Mouse (Mus musculus) liver, adult 2 months (tissue): ENCODE results near the gene Mea1.

Source experiments
- CTCF ChIP-seq: fragments of 200-500 bp; IDR thresholded peaks from 2 replicates; pipeline ENCODE4 v1.5.1; 2011; ENCODE audit warnings: low read depth, low read length, control low read depth
- POLR2A ChIP-seq: fragments of 200-500 bp; IDR thresholded peaks from 2 replicates; pipeline ENCODE4 v1.6.1; 2011; ENCODE audit warnings: low read length, control low read depth; ENCODE audit not compliant: insufficient read depth; ENCODE audit errors: extremely low read depth

GRCm38 (mm10) chr17:46647279-46647678 is 31.3 kb upstream of the Mea1 start:
- TF ChIP-seq CTCF (no peak), POLR2A (no peak)
